Mouse (Mus musculus): ENCODE data around the gene Cdh13. TPM values are rescaled to one million over a fixed set of nuclear protein-coding genes. Genes with fewer than 3 reads are reported as not detected.

The Cdh13 gene
- polyA plus RNA-seq, 1 experiment from 2014 or later, result 1.5 TPM

DNA sequence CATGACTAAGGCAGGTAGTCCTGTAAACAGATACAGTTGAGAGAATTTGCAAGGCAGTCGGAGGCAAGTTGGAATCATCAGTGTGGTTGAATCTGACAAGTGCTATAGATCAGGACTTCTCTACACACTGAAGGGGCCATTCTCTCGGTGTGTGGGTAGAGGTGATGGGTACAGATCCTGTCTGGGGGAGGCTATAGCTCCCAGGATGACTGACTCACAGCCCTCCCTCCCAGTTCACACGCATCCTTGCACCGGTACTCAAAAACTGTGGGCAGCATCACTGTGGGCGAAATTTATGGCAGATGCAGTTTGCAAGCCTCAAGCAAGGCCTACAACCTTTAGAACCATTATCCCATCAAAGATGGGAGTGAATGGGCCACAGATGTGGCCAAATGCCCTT lies 381.5 kb downstream of the Cdh13 start:
- H3K4me3 ChIP-seq, result no peak overlapping the region
- peaks cover 11% of the 10 kb centered on the region for H3K9me3 ChIP-seq (replicated peaks)
- no peaks in the 10 kb centered on the region for H3K27me3 ChIP-seq (replicated peaks)
- WGBS (ENCODE audit: insufficient replicate concordance), result 64% methylated on average over 5 of the region's 5 CpGs
- H3K36me3 ChIP-seq, result no peaks in the 10 kb centered on the region
- ATAC-seq, result no peak
- no peaks in the 10 kb centered on the region for H3K4me1 ChIP-seq
- no peak overlapping the region for H3K9ac ChIP-seq
- no peak overlapping the region for H3K27ac ChIP-seq
- no peak overlapping the region for H3K4me2 ChIP-seq

DNA sequence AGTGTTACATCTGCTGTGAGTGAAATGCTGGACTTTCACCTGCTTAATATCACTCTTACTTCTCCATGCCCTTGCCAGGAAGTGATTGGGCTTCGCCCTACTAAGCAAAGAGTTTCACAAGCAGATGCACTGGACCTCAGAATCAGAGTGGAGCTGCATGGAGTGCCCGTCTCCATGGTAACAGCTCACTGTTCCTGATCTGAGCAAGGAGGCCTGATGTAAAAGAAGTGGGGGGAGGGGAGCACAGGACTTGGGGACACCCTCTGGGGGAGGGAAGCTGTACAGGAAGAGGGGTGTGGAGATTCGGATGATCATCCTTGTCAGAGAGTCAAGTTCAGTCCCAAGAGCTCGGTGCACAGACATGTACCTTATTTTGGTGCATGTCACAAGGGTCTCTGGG lies 384.2 kb downstream of the Cdh13 start:
- ATAC-seq, result no peak
- H3K27me3 ChIP-seq (replicated peaks), result no peaks in the 10 kb centered on the region

DNA sequence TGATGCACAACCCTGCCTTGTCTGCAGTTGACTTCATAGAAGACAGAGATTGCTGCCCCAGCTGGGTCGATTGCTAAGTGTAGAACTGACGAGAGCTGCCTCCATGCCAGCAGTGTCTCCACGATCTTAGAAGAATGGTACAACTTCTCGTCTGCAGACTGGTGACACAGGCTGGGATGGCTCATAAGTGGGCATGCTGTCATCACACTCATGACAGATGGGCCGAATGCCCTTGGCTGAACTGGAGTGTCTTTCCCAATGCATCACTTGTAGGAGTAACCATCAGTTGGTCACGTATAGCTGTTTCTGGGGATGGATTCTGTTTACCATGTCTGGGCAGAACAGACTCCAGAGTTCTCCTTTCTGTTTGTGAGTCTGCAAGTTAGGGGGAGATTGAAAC lies 392.7 kb downstream of the Cdh13 start:
- Histone ChIP-seq H3K4me3 (no peak overlapping the region), H3K4me2 (no peak overlapping the region), H3K27ac (no peak overlapping the region), H3K27me3 (replicated peaks) (no peaks in the 10 kb centered on the region), H3K36me3 (no peaks in the 10 kb centered on the region), H3K9me3 (replicated peaks) (no peaks in the 10 kb centered on the region), H3K4me1 (no peaks in the 10 kb centered on the region), H3K9ac (no peak overlapping the region)
- 73% methylated on average over 6 of the region's 6 CpGs for WGBS (ENCODE audit: insufficient replicate concordance)
- no peak for ATAC-seq

More for the DNA sequence above, 384.2 kb downstream of the Cdh13 start:
- Histone ChIP-seq H3K4me2 (no peak overlapping the region), H3K9me3 (replicated peaks) (peaks cover 11% of the 10 kb centered on the region), H3K36me3 (no peaks in the 10 kb centered on the region), H3K4me3 (no peak overlapping the region), H3K4me1 (no peaks in the 10 kb centered on the region), H3K9ac (no peak overlapping the region), H3K27ac (no peak overlapping the region)
- WGBS (ENCODE audit: insufficient replicate concordance), result 59% methylated on average over 4 of the region's 4 CpGs

DNA sequence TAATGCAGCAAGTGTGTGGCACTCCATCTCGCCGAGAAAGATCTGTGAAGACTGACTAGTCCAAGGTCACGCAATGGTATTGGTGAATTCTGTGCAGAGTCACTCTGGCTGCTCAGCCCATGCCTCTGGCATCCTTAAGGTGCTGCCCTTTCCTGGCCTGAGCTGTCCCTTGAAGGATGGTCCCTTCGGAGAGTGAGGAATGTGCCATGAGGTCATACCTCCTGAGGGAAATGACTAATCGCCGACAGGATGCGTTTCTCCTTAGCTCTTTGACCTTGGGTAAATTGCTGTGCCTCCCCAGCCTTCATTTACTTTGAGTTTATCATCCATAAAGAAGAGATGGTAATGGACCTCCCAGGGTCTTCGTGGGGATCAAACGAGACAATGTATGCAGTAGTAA lies 395.8 kb downstream of the Cdh13 start:
- H3K36me3 ChIP-seq, result no peaks in the 10 kb centered on the region

DNA sequence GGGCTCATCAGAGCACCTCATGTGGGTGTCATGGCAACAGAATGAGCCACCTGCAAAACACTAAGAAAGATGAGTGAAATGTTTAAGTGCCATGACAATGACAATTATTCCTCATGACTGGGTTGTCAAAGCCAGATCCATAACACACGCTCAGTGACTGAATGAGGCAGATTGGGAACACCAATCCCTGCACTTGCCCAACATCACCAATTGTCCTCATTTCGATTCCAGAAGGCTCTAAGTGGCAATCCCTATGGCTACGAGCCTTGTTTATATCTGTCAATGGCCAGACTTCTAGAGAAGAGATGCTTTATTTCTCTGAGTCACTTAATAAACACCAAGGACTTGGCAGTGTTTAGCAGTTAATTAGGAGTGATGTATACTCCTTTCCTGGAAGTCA lies 399.9 kb downstream of the Cdh13 start:
- H3K4me1 ChIP-seq, result no peaks in the 10 kb centered on the region
- H3K4me2 ChIP-seq, result no peak overlapping the region
- H3K27me3 ChIP-seq (replicated peaks), result no peaks in the 10 kb centered on the region
- no peak for ATAC-seq
- no peak overlapping the region for H3K27ac ChIP-seq
- no peaks in the 10 kb centered on the region for H3K36me3 ChIP-seq
- WGBS (ENCODE audit: insufficient replicate concordance), result 70% methylated on average over 3 of the region's 3 CpGs
- H3K4me3 ChIP-seq, result no peak overlapping the region
- no peaks in the 10 kb centered on the region for H3K9me3 ChIP-seq (replicated peaks)
- H3K9ac ChIP-seq, result no peak overlapping the region

More for the DNA sequence above, 395.8 kb downstream of the Cdh13 start:
- ATAC-seq, result no peak
- WGBS (ENCODE audit: insufficient replicate concordance), result 61% methylated on average over 9 of the region's 9 CpGs
- H3K4me2 ChIP-seq, result no peak overlapping the region
- H3K27ac ChIP-seq, result no peak overlapping the region
- no peaks in the 10 kb centered on the region for H3K4me1 ChIP-seq
- no peaks in the 10 kb centered on the region for H3K9me3 ChIP-seq (replicated peaks)
- H3K4me3 ChIP-seq, result no peak overlapping the region
- H3K27me3 ChIP-seq (replicated peaks), result no peaks in the 10 kb centered on the region
- H3K9ac ChIP-seq, result no peak overlapping the region

- Histone ChIP-seq H3K9me3 (replicated peaks) (no peaks in the 10 kb centered on the region), H3K36me3 (no peaks in the 10 kb centered on the region), H3K27ac (no peak overlapping the region), H3K9ac (no peak overlapping the region), H3K4me3 (no peak overlapping the region), H3K4me1 (no peaks in the 10 kb centered on the region), H3K4me2 (no peak overlapping the region), H3K27me3 (replicated peaks) (no peaks in the 10 kb centered on the region)
- WGBS (ENCODE audit: insufficient replicate concordance), result 76% methylated on average over 1 of the region's 1 CpGs
- no peak for ATAC-seq
Observed at GRCm38 (mm10) chr8:118685863-118686262, 402.3 kb downstream of the Cdh13 start.

DNA sequence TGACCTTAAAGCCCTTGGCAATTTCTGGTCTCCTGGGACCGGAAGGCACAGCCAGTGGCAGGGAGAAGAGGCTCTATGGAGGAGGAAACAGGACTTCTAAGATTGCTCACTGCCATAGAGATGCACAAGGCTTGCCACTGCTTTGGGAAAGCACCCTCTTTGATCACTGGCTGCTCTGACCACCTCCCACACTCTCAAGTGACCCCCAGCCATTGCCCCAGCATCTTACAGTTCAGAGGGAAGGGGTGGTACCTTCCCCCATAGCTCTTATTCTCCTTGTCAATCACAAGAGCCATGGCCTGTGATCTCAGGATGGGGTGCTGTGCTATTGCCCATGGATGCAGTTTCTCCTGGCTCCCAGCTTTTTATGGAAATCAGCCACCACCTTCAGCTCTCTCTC lies 406.3 kb downstream of the Cdh13 start:
- Histone ChIP-seq H3K36me3 (no peaks in the 10 kb centered on the region), H3K4me1 (no peaks in the 10 kb centered on the region), H3K4me2 (no peak overlapping the region), H3K4me3 (no peak overlapping the region), H3K9ac (no peak overlapping the region), H3K9me3 (replicated peaks) (no peaks in the 10 kb centered on the region), H3K27ac (no peak overlapping the region), H3K27me3 (replicated peaks) (no peaks in the 10 kb centered on the region)
- 55% methylated on average over 1 of the region's 1 CpGs for WGBS (ENCODE audit: insufficient replicate concordance)
- ATAC-seq, result no peak

DNA sequence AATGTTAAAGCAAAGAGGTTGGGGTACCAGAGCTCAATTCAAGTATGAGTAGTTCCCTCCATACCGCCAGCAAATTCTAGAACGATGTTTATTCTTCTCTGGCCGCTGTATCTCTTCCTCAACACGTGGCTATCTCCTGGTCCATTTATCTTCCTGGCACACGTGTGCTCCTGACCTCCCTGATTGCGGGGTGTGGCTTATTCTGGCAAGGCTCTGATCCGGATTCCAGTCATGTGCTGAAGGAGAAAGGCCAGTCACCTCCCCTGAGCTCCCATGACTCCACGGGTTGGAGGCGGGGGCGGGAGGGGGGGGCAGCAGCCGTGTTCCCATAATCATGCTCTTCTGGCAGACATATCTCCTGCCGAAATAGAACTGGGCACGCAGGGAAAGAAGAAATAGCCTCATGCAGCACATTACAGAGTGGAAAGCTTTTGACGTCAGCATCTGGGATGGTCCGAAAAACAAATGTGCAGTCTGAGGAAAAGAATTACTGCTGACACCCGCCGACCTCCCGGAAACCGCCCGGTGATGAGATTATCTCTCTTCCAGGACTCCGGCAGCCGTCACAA lies 417.9 kb downstream of the Cdh13 start:
- H3K27ac ChIP-seq, result no peak overlapping the region
- no peaks in the 10 kb centered on the region for H3K36me3 ChIP-seq
- no peak overlapping the region for H3K4me3 ChIP-seq
- ATAC-seq, result peak; percentile 84
- peak overlapping the region; percentile 20; the same call in 1 of the 2 replicates for H3K4me2 ChIP-seq
- 0 out of 2 replicates have a peak, but pooled peaks cover 10% of the 10 kb centered on the region for H3K9me3 ChIP-seq (replicated peaks)
- 0 out of 2 replicates have a peak, but pooled peaks cover 7% of the 10 kb centered on the region for H3K4me1 ChIP-seq
- H3K9ac ChIP-seq, result no peak overlapping the region
- no peaks in the 10 kb centered on the region for H3K27me3 ChIP-seq (replicated peaks)
- 53% methylated on average over 22 of the region's 22 CpGs for WGBS (ENCODE audit: insufficient replicate concordance)

GRCm38 (mm10) chr8:118709366-118709765 lies 425.8 kb downstream of the Cdh13 start:
- Histone ChIP-seq H3K36me3 (no peaks in the 10 kb centered on the region), H3K27me3 (replicated peaks) (no peaks in the 10 kb centered on the region), H3K4me3 (no peak overlapping the region), H3K4me1 (peaks cover 28% of the 10 kb centered on the region), H3K4me2 (no peak overlapping the region), H3K27ac (no peak overlapping the region), H3K9me3 (replicated peaks) (no peaks in the 10 kb centered on the region), H3K9ac (no peak overlapping the region)
- no peak for ATAC-seq
- WGBS (ENCODE audit: insufficient replicate concordance), result 61% methylated on average over 3 of the region's 3 CpGs

DNA sequence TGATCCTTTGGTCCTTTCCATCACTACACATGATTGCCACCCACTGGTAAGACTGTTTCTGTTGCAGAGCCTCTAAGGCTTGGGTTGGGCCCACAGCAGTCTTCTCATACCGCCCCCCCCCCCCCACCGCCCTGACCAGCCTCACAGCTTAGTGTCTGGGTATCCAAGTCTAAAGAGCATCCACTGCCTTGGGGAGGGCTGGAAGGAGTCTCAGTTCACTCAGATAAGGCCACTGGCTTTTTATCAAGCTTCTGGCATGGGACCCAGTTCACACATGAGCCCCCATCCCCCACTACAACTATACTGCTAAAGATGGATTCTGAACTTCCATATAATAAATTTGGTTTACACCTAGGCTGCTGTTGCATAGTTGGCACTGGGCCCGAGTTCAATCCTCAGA lies 428.1 kb downstream of the Cdh13 start:
- H3K4me3 ChIP-seq, result no peak overlapping the region
- WGBS (ENCODE audit: insufficient replicate concordance), result 47% methylated on average over 3 of the region's 3 CpGs
- no peak overlapping the region for H3K4me2 ChIP-seq
- no peaks in the 10 kb centered on the region for H3K27me3 ChIP-seq (replicated peaks)
- H3K27ac ChIP-seq, result no peak overlapping the region
- no peaks in the 10 kb centered on the region for H3K36me3 ChIP-seq
- H3K4me1 ChIP-seq, result peaks cover 28% of the 10 kb centered on the region
- peak; percentile 44; the same call in 1 of the 2 replicates for ATAC-seq
- no peaks in the 10 kb centered on the region for H3K9me3 ChIP-seq (replicated peaks)
- no peak overlapping the region for H3K9ac ChIP-seq

DNA sequence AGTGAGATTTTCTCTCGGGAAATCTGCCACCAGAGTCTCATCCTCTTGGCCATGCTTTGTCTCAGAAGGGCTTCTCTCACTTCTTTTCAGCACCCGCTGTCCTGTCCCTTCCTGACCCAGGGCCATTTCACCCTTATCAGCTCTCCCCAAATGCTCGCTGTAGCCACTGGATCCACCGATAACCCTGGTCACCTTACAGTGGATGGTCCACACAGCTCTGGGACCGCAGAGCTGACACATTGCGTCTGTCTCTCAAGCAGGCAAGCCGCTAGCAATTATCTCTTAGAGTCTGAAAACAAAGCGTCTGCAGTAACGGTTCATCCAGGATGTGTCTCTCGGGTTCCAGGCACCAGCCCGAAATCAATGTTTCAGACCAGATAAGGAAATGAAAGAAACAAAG lies 429.6 kb downstream of the Cdh13 start:
- no peak overlapping the region for H3K27ac ChIP-seq
- WGBS (ENCODE audit: insufficient replicate concordance), result 7% methylated on average over 11 of the region's 11 CpGs
- no peaks in the 10 kb centered on the region for H3K27me3 ChIP-seq (replicated peaks)
- H3K36me3 ChIP-seq, result no peaks in the 10 kb centered on the region
- peaks cover 28% of the 10 kb centered on the region for H3K4me1 ChIP-seq
- H3K9me3 ChIP-seq (replicated peaks), result no peaks in the 10 kb centered on the region
- peak overlapping the region; percentile 3; the same call in 1 of the 2 replicates for H3K4me2 ChIP-seq
- no peak overlapping the region for H3K9ac ChIP-seq
- peak; percentile 93 for ATAC-seq
- H3K4me3 ChIP-seq, result no peak overlapping the region

- no peak overlapping the region for H3K4me3 ChIP-seq
- WGBS (ENCODE audit: insufficient replicate concordance), result 25% methylated on average over 3 of the region's 3 CpGs
- H3K9me3 ChIP-seq (replicated peaks), result no peaks in the 10 kb centered on the region
- no peaks in the 10 kb centered on the region for H3K27me3 ChIP-seq (replicated peaks)
- H3K4me1 ChIP-seq, result peaks cover 28% of the 10 kb centered on the region
- H3K4me2 ChIP-seq, result peak overlapping the region; percentile 3; the same call in 1 of the 2 replicates
- 0 out of 2 replicates have a peak overlapping the region, but pooled peaks have one; percentile 16 for H3K27ac ChIP-seq
- no peak for ATAC-seq
- no peaks in the 10 kb centered on the region for H3K36me3 ChIP-seq
- H3K9ac ChIP-seq, result no peak overlapping the region
Observed at GRCm38 (mm10) chr8:118713596-118713995, 430.1 kb downstream of the Cdh13 start.

DNA sequence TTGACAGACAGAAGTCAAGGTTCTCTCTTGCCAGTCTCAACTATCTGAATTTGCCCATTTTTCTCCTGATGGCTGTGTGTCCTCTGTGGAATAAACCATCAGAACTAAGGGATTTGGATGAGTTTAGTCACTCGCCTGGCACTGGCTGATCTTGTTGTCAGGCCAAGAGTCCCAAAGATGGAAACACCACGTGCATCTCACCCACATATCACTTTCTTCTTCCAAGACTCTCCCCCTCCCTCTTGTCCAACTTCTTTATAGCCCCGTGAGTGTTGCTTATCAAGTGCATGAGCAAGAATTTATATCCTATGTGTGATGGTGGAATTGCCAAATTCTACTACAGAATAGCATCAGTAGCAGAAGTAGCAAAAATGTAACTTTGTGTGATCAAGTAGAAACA lies 439.4 kb downstream of the Cdh13 start:
- Histone ChIP-seq H3K27ac (no peak overlapping the region), H3K9me3 (replicated peaks) (no peaks in the 10 kb centered on the region), H3K4me1 (no peaks in the 10 kb centered on the region), H3K36me3 (no peaks in the 10 kb centered on the region), H3K9ac (no peak overlapping the region), H3K4me2 (no peak overlapping the region), H3K27me3 (replicated peaks) (no peaks in the 10 kb centered on the region), H3K4me3 (no peak overlapping the region)
- 63% methylated on average over 3 of the region's 3 CpGs for WGBS (ENCODE audit: insufficient replicate concordance)
- ATAC-seq, result no peak

All from liver, embryonic 12.5 days (tissue).